Mouse (Mus musculus) lung, adult 18-20 months (tissue): ENCODE results near the gene Chn2.
A peak's percentile ranks its signal among the peaks of the same experiment; 100 is the strongest.

ENCODE experiments used
- DNase-seq, 2 experiments: peaks; one replicate each; pipeline ENCODE4 v3.0.0; 2022; ENCODE audit warnings: mixed read lengths in 2 of 2

Chn2 gene

GRCm38 (mm10) chr6:54039357-54039804 lies at the start of gene Chn2:
Chn2 (plus strand) TSS chr6:54039554.
- DNase-seq = peak; percentile 56

- no peak for DNase-seq
Measured at GRCm38 (mm10) chr6:53992386-53992785, 47.0 kb upstream of the Chn2 start.

- DNase-seq = peak; percentile 37 to 43
Measured at GRCm38 (mm10) chr6:53995519-53995918, 43.8 kb upstream of the Chn2 start.

GRCm38 (mm10) chr6:53996226-53996955 lies 43.0 kb upstream of the Chn2 start:
- DNase-seq = no peak

- no peak for DNase-seq
Measured at GRCm38 (mm10) chr6:54005302-54005701, 34.1 kb upstream of the Chn2 start.

- no peak for DNase-seq
Measured at GRCm38 (mm10) chr6:54008448-54009120, 30.8 kb upstream of the Chn2 start.

GRCm38 (mm10) chr6:54009293-54009692 lies 30.1 kb upstream of the Chn2 start:
- DNase-seq = no peak

GRCm38 (mm10) chr6:54010362-54010761 lies 29.0 kb upstream of the Chn2 start:
- DNase-seq = no peak

- DNase-seq = no peak
Measured at GRCm38 (mm10) chr6:54012163-54012562, 27.2 kb upstream of the Chn2 start.

GRCm38 (mm10) chr6:54018038-54018437 lies 21.3 kb upstream of the Chn2 start:
- DNase-seq = no peak

GRCm38 (mm10) chr6:54018861-54019260 lies 20.5 kb upstream of the Chn2 start:
- peak; percentile 59 to 70 for DNase-seq

GRCm38 (mm10) chr6:54021123-54021789 lies 18.1 kb upstream of the Chn2 start:
- DNase-seq = peak; percentile 35 to 64

- DNase-seq = no peak
Measured at GRCm38 (mm10) chr6:54023846-54024245, 15.5 kb upstream of the Chn2 start.

GRCm38 (mm10) chr6:54028706-54029105 lies 10.6 kb upstream of the Chn2 start:
- DNase-seq = no peak

- DNase-seq = peak in 1 of 2 experiments; percentile 12
Measured at GRCm38 (mm10) chr6:54030351-54030750, 9.0 kb upstream of the Chn2 start.

GRCm38 (mm10) chr6:54030776-54031175 lies 8.6 kb upstream of the Chn2 start:
- no peak for DNase-seq

- peak; percentile 72 to 74 for DNase-seq
Measured at GRCm38 (mm10) chr6:54034471-54034870, 4.9 kb upstream of the Chn2 start.

GRCm38 (mm10) chr6:54035548-54035947 lies 3.8 kb upstream of the Chn2 start:
- DNase-seq = no peak

GRCm38 (mm10) chr6:54038866-54039265 lies 488 bp upstream of the Chn2 start:
- no peak for DNase-seq

GRCm38 (mm10) chr6:54039805-54040447 lies 572 bp downstream of the Chn2 start:
- DNase-seq = peak; percentile 59 to 64

GRCm38 (mm10) chr6:54040448-54040844 lies 1.1 kb downstream of the Chn2 start:
- no peak for DNase-seq

- no peak for DNase-seq
Measured at GRCm38 (mm10) chr6:54041386-54042043, 2.2 kb downstream of the Chn2 start.

- no peak for DNase-seq
Measured at GRCm38 (mm10) chr6:54042142-54042541, 2.8 kb downstream of the Chn2 start.
